Mouse (Mus musculus): ENCODE results near the gene Syt16. TPM values are rescaled to one million over a fixed set of nuclear protein-coding genes. Genes with fewer than 3 reads are reported as not detected.

The Syt16 gene
- polyA plus RNA-seq, 1 experiment: not detected

DNA sequence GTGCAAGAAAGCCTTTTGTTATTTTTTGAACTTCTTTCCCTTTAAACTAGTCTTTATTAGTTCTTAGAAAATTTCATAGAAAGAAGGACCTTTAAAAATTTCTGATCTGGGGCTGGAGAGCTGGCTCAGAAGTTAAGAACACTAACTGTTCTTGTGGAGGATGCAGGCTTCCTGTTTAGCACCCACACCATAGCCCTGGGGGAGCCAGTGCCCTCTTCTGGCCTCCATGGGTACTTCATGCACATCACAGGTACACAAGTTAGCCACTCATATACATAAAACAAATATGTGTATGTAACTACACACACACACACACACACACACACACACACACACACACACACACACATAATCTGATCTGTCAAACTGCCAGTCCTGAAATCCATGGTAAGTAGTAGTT is 7.9 kb upstream of the Syt16 start:
- Histone ChIP-seq H3K4me3 (no peak overlapping the region), H3K27me3 (ENCODE audit: control insufficient read depth, insufficient read depth, insufficient read length) (no peaks in the 10 kb centered on the region), H3ac (ENCODE audit: control insufficient read depth, insufficient read length) (no peak overlapping the region), H3K79me2 (ENCODE audit: control insufficient read depth, insufficient read depth) (no peaks in the 10 kb centered on the region), H3K4me2 (ENCODE audit: low read depth) (no peak overlapping the region), H3K36me3 (ENCODE audit: control insufficient read depth, insufficient read depth) (peaks cover 18% of the 10 kb centered on the region)
- TF ChIP-seq USF1 (IDR thresholded peaks at IDR 0.05; ENCODE audit: low read depth): no peak
- TF ChIP-seq MAX (IDR thresholded peaks at IDR 0.05; ENCODE audit: low read depth): no peak
- no peak for TF ChIP-seq MYOD1 (IDR thresholded peaks at IDR 0.05; ENCODE audit: control insufficient read depth in 1 of 3, insufficient read length in 2 of 3, low read depth in 2 of 3)
- no peak for TF ChIP-seq E2F4 (IDR thresholded peaks at IDR 0.05; ENCODE audit: insufficient read depth)
- TF ChIP-seq TCF12 (IDR thresholded peaks at IDR 0.05; ENCODE audit: insufficient read depth, poor library complexity, severe bottlenecking): no peak
- no peak for TF ChIP-seq POLR2AphosphoS2 (IDR thresholded peaks at IDR 0.05; ENCODE audit: insufficient read length, low read depth)
- no peak for TF ChIP-seq MYOG (IDR thresholded peaks at IDR 0.05; ENCODE audit: control insufficient read depth in 1 of 3, insufficient read depth in 1 of 3, insufficient read length in 2 of 3, low read depth in 2 of 3)
- no peak for TF ChIP-seq CEBPB (IDR thresholded peaks at IDR 0.05; ENCODE audit: insufficient read depth, poor library complexity, severe bottlenecking)

DNA sequence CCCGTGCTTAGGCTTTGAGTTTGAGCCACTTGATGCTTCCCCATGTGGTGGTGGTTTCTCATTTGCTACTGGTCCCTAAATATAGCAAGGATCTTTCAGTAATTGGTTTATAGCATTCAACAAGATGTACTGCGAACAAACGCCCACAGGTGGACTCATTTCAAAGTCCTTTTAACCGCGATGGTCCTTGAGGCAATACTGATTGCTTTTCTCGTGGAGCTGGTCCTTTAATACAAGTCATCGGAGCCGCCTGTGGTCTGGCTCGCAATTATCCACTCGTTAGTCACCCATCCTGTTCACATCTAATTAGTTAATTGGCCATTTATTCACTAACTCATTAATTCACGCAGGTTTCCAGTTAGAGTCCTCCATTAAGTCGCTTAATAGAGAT is 560 bp upstream of the Syt16 start:
- Histone ChIP-seq H3K4me3 (no peak overlapping the region), H3ac (ENCODE audit: control insufficient read depth, insufficient read length) (no peak overlapping the region), H3K36me3 (ENCODE audit: control insufficient read depth, insufficient read depth) (no peaks in the 10 kb centered on the region), H3K79me2 (ENCODE audit: control insufficient read depth, insufficient read depth) (no peaks in the 10 kb centered on the region), H3K4me2 (ENCODE audit: low read depth) (no peak overlapping the region), H3K27me3 (ENCODE audit: control insufficient read depth, insufficient read depth, insufficient read length) (peaks cover 19% of the 10 kb centered on the region)
- TF ChIP-seq SRF (IDR thresholded peaks at IDR 0.05; ENCODE audit: control insufficient read depth, insufficient read length, low read depth) (no peak), USF1 (IDR thresholded peaks at IDR 0.05; ENCODE audit: low read depth) (no peak), REST (IDR thresholded peaks at IDR 0.05; ENCODE audit: insufficient read depth, insufficient read length) (no peak), POLR2A (IDR thresholded peaks at IDR 0.05; ENCODE audit: insufficient read length, low read depth) (no peak), POLR2AphosphoS2 (IDR thresholded peaks at IDR 0.05; ENCODE audit: insufficient read length, low read depth) (no peak), MAX (IDR thresholded peaks at IDR 0.05; ENCODE audit: low read depth) (no peak)

DNA sequence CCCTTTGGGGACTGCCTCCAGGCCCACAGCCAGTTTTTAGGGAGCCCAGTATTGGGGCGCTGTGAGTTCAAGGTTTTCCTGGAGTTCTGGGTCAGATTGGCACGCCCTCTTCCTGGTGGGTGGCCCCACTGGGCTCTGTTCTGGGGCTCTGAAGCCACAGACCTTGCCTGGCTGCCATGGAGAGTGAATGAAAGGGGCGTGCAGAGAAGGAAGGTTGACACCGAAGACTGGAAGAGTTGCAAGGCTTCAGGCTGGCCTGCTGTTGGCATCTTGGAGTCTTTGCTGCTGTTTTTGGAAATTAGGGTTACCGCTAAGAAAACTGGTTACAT is 631 bp downstream of the Syt16 start:
- H3K79me2 ChIP-seq (ENCODE audit: control insufficient read depth, insufficient read depth): no peaks in the 10 kb centered on the region
- H3K4me2 ChIP-seq (ENCODE audit: low read depth): no peak overlapping the region
- H3K36me3 ChIP-seq (ENCODE audit: control insufficient read depth, insufficient read depth): no peaks in the 10 kb centered on the region
- TF ChIP-seq MAX (IDR thresholded peaks at IDR 0.05; ENCODE audit: low read depth) (no peak), TCF3 (IDR thresholded peaks at IDR 0.05; ENCODE audit: insufficient read length, low read depth) (no peak), CEBPB (IDR thresholded peaks at IDR 0.05; ENCODE audit: insufficient read depth, poor library complexity, severe bottlenecking) (no peak), USF1 (IDR thresholded peaks at IDR 0.05; ENCODE audit: low read depth) (no peak), E2F4 (IDR thresholded peaks at IDR 0.05; ENCODE audit: insufficient read depth) (no peak), TCF12 (IDR thresholded peaks at IDR 0.05; ENCODE audit: insufficient read depth, poor library complexity, severe bottlenecking) (no peak), REST (IDR thresholded peaks at IDR 0.05; ENCODE audit: insufficient read depth, insufficient read length) (no peak), POLR2A (IDR thresholded peaks at IDR 0.05; ENCODE audit: insufficient read length, low read depth) (no peak), MYOG (IDR thresholded peaks at IDR 0.05; ENCODE audit: control insufficient read depth in 1 of 3, insufficient read depth in 1 of 3, insufficient read length in 2 of 3, low read depth in 2 of 3) (no peak), SRF (IDR thresholded peaks at IDR 0.05; ENCODE audit: control insufficient read depth, insufficient read length, low read depth) (no peak), POLR2AphosphoS2 (IDR thresholded peaks at IDR 0.05; ENCODE audit: insufficient read length, low read depth) (no peak), MYOD1 (IDR thresholded peaks at IDR 0.05; ENCODE audit: control insufficient read depth in 1 of 3, insufficient read length in 2 of 3, low read depth in 2 of 3) (no peak)
- H3ac ChIP-seq (ENCODE audit: control insufficient read depth, insufficient read length): no peak overlapping the region
- H3K4me3 ChIP-seq: no peak overlapping the region
- peaks cover 23% of the 10 kb centered on the region for H3K27me3 ChIP-seq (ENCODE audit: control insufficient read depth, insufficient read depth, insufficient read length)

DNA sequence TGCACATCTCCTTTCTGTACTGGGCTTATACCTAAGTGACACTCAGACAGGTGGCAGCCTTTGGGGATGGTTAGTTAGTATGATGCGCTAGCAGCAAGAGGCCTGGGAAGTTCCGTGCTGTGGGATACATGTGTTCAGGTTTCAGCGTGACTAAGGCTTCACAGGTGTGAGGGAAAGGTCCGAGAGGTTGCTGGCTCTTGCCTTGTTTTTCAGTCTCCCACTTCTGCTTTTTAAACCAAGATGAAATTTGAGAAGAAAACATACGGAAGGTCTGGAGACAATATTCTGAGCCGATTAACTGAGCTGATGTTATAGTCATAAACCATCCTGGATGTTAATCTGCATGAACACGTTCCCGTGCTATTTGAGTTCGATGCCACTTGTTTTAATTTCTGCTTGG is 5.0 kb downstream of the Syt16 start:
- Histone ChIP-seq H3K4me2 (ENCODE audit: low read depth) (no peak overlapping the region), H3K4me3 (no peak overlapping the region)
- TF ChIP-seq SRF (IDR thresholded peaks at IDR 0.05; ENCODE audit: control insufficient read depth, insufficient read length, low read depth) (no peak), USF1 (IDR thresholded peaks at IDR 0.05; ENCODE audit: low read depth) (no peak), REST (IDR thresholded peaks at IDR 0.05; ENCODE audit: insufficient read depth, insufficient read length) (no peak), POLR2AphosphoS2 (IDR thresholded peaks at IDR 0.05; ENCODE audit: insufficient read length, low read depth) (no peak), POLR2A (IDR thresholded peaks at IDR 0.05; ENCODE audit: insufficient read length, low read depth) (no peak), E2F4 (IDR thresholded peaks at IDR 0.05; ENCODE audit: insufficient read depth) (no peak), MAX (IDR thresholded peaks at IDR 0.05; ENCODE audit: low read depth) (no peak), MYOD1 (IDR thresholded peaks at IDR 0.05; ENCODE audit: control insufficient read depth in 1 of 3, insufficient read length in 2 of 3, low read depth in 2 of 3) (no peak), MYOG (IDR thresholded peaks at IDR 0.05; ENCODE audit: control insufficient read depth in 1 of 3, insufficient read depth in 1 of 3, insufficient read length in 2 of 3, low read depth in 2 of 3) (no peak), TCF3 (IDR thresholded peaks at IDR 0.05; ENCODE audit: insufficient read length, low read depth) (no peak), TCF12 (IDR thresholded peaks at IDR 0.05; ENCODE audit: insufficient read depth, poor library complexity, severe bottlenecking) (no peak), CEBPB (IDR thresholded peaks at IDR 0.05; ENCODE audit: insufficient read depth, poor library complexity, severe bottlenecking) (no peak)

DNA sequence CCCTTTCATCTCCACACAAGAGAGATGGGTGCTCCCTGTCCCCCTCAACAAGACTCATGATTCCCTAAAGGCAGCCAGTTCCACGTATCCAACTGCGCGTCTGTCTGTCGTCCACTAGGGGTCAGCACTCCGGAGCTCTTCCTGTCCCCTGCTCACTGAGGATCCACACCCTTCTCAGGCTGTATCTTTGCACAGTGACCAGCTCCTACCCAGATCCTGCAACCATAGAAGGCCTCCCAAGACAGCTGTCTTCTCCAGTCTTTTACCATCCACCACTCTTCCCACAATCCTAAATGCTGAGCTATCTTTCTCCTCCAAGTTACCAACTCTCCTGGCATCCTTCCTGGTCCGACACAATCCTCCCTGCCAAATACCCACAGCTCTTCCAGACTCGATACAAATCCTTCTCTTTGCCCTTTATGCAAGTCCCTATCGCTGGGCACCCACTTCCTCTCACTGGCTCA is 12.0 kb downstream of the Syt16 start:
- Histone ChIP-seq H3K36me3 (ENCODE audit: control insufficient read depth, insufficient read depth) (no peaks in the 10 kb centered on the region), H3ac (ENCODE audit: control insufficient read depth, insufficient read length) (no peak overlapping the region), H3K79me2 (ENCODE audit: control insufficient read depth, insufficient read depth) (no peaks in the 10 kb centered on the region), H3K27me3 (ENCODE audit: control insufficient read depth, insufficient read depth, insufficient read length) (peaks cover 14% of the 10 kb centered on the region), H3K4me3 (no peak overlapping the region), H3K4me2 (ENCODE audit: low read depth) (peak overlapping the region; percentile 36)
- TF ChIP-seq REST (IDR thresholded peaks at IDR 0.05; ENCODE audit: insufficient read depth, insufficient read length) (no peak), E2F4 (IDR thresholded peaks at IDR 0.05; ENCODE audit: insufficient read depth) (no peak)

More for the DNA sequence above, 5.0 kb downstream of the Syt16 start:
- Histone ChIP-seq H3K27me3 (ENCODE audit: control insufficient read depth, insufficient read depth, insufficient read length) (peaks cover 34% of the 10 kb centered on the region), H3K36me3 (ENCODE audit: control insufficient read depth, insufficient read depth) (no peaks in the 10 kb centered on the region), H3K79me2 (ENCODE audit: control insufficient read depth, insufficient read depth) (no peaks in the 10 kb centered on the region), H3ac (ENCODE audit: control insufficient read depth, insufficient read length) (no peak overlapping the region)
